Mouse (Mus musculus): ENCODE measurements around the gene Svs1.

GRCm38 (mm10) chr6:49028708-49029107, 42.0 kb downstream of the Svs1 start:
- no peak for TF ChIP-seq CTCF (IDR thresholded peaks at IDR 0.05; ENCODE audit: control insufficient read depth, insufficient read depth, insufficient read length)
- no peak for TF ChIP-seq MYOD1 (IDR thresholded peaks at IDR 0.05; ENCODE audit: control insufficient read depth, insufficient read length, low read depth)
- no peak for TF ChIP-seq MAX (IDR thresholded peaks at IDR 0.05)
- no peak for TF ChIP-seq CEBPB (IDR thresholded peaks at IDR 0.05; ENCODE audit: low read depth)

Data from C2C12 (cell line).